Mouse (Mus musculus) MEL (cell line): ENCODE results near the gene Limch1.

ENCODE experiments used
- CTCF ChIP-seq, 3 experiments: IDR thresholded peaks in 2 of 3; conservative IDR thresholded peaks in 1 of 3; 2 replicates each; pipeline ENCODE4 v1.5.1; 2011 to 2012; ENCODE audit warnings: low read length in 3 of 3, low read depth in 2 of 3, mild to moderate bottlenecking in 2 of 3, improper control_type of control experiment in 1 of 3, inconsistent platforms in 1 of 3, mixed read lengths in 1 of 3, moderate library complexity in 1 of 3; ENCODE audit not compliant: control insufficient read depth in 1 of 3, insufficient read depth in 1 of 3, poor library complexity in 1 of 3, severe bottlenecking in 1 of 3
- GATA1 ChIP-seq: IDR thresholded peaks from 2 replicates; pipeline ENCODE4 v1.6.1; 2011; ENCODE audit warnings: low read depth, low read length, improper control_type of control experiment
- KAT2A ChIP-seq: conservative IDR thresholded peaks from 2 replicates; pipeline ENCODE4 v1.6.1; 2012; ENCODE audit warnings: low read depth, low read length, improper control_type of control experiment, inconsistent platforms
- MAX ChIP-seq: IDR thresholded peaks from 2 replicates; pipeline ENCODE4 v1.6.1; 2011; ENCODE audit warnings: low read length, improper control_type of control experiment
- MAZ ChIP-seq: IDR thresholded peaks from 2 replicates; pipeline ENCODE4 v1.6.1; 2012; ENCODE audit warnings: low read depth, mild to moderate bottlenecking, inconsistent platforms, low read length, improper control_type of control experiment
- POLR2A ChIP-seq, 2 experiments: IDR thresholded peaks; 2 replicates each; pipeline ENCODE4 v1.6.1; 2011 to 2012; ENCODE audit warnings: low read length in 2 of 2, mild to moderate bottlenecking in 2 of 2, control low read depth in 1 of 2, improper control_type of control experiment in 1 of 2, low read depth in 1 of 2, moderate library complexity in 1 of 2; ENCODE audit not compliant: control insufficient read depth in 1 of 2, insufficient read depth in 1 of 2, poor library complexity in 1 of 2
- POLR2AphosphoS5 ChIP-seq: IDR thresholded peaks from 2 replicates; pipeline ENCODE4 v1.6.1; 2012; ENCODE audit warnings: low read depth, borderline replicate concordance, mild to moderate bottlenecking, inconsistent platforms, low read length, moderate library complexity, mixed read lengths
- USF1 ChIP-seq: IDR thresholded peaks from 2 replicates; pipeline ENCODE4 v1.6.1; 2014; ENCODE audit warnings: low read depth, mild to moderate bottlenecking, inconsistent platforms, low read length, improper control_type of control experiment, moderate library complexity
- ZC3H11A ChIP-seq: IDR thresholded peaks from 2 replicates; pipeline ENCODE4 v1.6.1; 2012; ENCODE audit warnings: low read depth, mild to moderate bottlenecking, inconsistent platforms, low read length, improper control_type of control experiment
- ZNF384 ChIP-seq: IDR thresholded peaks from 2 replicates; pipeline ENCODE4 v1.6.1; 2012; ENCODE audit warnings: low read depth, mild to moderate bottlenecking, inconsistent platforms, low read length, improper control_type of control experiment

GRCm38 (mm10) chr5:67098051-67098732 is 352.6 kb downstream of the Limch1 start:
- TF ChIP-seq CTCF (IDR thresholded peaks at IDR 0.05 in 2 of 3, conservative IDR thresholded peaks at IDR 0.05 in 1 of 3; ENCODE audit: control insufficient read depth in 1 of 3, insufficient read depth in 1 of 3, low read depth in 2 of 3, low read length in 3 of 3, poor library complexity in 1 of 3, severe bottlenecking in 1 of 3) (no peak), POLR2A (IDR thresholded peaks at IDR 0.05; ENCODE audit: control insufficient read depth in 1 of 2, insufficient read depth in 1 of 2, low read depth in 1 of 2, low read length in 2 of 2, poor library complexity in 1 of 2) (no peak), GATA1 (no peak), POLR2AphosphoS5 (no peak), MAX (no peak), ZNF384 (no peak), MAZ (no peak), USF1 (no peak), ZC3H11A (no peak), KAT2A (no peak)
